Mouse (Mus musculus) right cerebral cortex, postnatal 4 days (tissue): ENCODE results near the gene Skiv2l.

ENCODE experiments used
- DNase-seq: peaks from one replicate; pipeline ENCODE4 v3.0.0-alpha.2; 2022

Gene Skiv2l

DNA sequence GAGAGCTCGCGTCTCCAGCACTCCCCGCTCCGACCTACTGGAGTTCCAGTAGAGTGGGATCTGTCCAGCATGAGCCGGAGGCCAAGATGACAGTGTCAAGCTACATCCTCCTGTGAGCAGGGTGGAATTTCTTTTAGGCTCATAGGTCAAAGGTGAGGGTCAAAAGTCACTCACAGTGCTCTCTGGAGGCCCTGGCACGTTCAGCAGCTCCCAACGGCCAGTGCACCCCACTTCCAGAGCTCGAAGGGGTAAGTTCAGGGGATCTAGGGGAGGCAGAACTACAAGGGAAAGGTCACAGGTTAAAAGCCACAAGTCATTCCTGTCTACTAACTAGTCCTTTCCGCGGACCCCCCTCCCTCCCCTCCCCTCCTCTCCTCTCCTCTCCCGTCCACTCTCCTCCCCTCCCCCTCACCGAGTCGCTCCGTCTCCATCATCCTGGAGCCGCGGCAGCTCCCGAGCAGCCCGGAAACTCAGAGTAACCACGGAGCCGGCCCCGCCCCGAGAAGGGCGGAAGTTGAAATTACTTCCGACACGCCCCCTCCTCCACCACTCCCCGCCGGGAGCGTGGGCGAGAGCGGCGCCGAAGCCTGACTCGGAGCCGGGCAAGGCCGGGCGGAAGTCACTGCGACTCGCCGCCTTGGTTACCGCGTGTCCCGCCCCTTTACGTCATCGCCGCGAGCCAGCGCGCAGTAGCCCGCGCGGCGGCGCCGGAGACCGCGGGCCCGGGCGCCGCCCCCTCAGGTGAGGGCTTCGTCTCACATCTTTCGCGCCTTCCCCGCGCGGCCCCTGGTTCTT is at the start of gene Skiv2l, which contains the start of gene Nelfe:
Skiv2l (minus strand) TSS at position 489 of the 795 bp plus-strand sequence.
Nelfe (plus strand) TSS at position 670 of the 795 bp plus-strand sequence.
- DNase-seq = peak; percentile 96

DNA sequence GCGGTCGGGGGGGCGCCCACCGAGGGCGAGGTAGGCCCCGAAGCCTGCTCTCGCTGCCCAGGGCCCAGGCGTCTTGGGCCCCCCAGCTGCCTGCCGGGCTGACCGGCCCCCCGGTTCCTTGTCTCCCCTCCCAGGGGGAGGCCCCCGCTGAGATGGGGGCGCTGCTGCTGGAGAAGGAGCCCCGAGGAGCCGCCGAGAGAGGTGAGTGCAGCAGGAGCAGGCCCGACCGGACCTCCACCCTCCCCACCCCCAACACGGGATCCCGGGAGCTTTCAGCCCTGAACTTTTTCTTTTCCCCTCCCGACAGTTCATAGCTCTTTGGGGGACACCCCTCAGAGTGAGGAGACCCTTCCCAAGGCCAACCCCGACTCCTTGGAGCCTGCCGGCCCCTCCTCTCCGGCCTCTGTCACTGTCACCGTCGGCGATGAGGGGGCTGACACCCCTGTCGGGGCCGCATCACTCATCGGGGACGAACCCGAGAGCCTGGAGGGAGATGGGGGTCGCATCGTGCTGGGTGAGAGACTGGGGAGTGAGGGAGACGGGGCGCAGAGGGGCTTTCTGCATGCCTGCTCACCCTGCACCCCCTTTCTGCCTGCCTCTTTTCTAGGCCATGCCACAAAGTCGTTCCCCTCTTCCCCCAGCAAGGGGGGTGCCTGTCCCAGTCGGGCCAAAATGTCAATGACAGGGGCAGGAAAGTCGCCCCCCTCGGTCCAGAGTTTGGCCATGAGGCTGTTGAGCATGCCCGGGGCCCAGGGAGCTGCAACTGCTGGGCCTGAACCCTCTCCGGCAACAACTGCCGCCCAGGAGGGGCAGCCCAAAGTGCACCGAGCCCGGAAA is 49.3 kb upstream of the Skiv2l start:
- DNase-seq = peak; percentile 44

DNA sequence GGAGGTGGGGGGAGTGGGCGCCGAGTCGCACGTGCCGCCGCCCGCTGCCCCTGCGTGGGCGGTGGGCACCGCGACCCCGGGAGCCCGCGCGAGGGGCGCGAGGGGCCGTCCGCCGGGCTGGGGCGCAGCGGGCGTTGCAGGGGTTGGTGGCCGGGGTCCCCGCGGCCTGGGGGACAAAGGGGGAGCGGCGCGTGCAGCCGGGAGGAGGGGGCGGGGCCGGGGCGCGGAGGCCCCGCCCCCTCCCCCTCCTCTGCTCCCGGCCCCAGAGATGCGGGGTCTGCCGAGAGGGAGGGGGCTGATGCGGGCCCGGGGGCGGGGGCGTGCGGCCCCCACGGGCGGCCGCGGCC is 48.7 kb upstream of the Skiv2l start:
- peak; percentile 60 for DNase-seq

DNA sequence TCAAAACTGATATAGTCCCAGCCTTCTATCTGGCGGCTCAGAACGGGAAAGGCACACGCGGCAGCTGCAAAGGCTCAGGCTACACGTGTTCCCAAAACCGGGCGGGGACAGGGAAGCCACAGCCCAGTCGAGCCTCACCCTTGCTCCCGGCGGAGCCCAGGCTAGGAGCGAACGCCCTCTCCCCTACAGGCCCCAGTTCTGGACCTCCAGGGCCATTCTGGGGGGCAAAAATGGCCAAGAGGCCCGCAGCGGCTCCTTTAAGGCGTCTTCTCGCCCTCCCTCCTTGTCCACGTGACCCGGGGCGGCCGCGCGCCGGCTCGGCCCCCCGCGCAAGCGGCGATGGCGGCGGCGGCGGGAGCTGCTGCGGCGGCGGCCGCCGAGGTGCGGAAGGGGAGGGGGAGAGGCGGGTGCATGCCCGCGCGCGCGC is 48.2 kb upstream of the Skiv2l start, which contains the start of the genes C2 and Ehmt2:
C2 (minus strand) TSS at position 106 of the 427 bp plus-strand sequence.
Ehmt2 (plus strand) TSS at position 310 of the 427 bp plus-strand sequence.
- DNase-seq = peak; percentile 83

DNA sequence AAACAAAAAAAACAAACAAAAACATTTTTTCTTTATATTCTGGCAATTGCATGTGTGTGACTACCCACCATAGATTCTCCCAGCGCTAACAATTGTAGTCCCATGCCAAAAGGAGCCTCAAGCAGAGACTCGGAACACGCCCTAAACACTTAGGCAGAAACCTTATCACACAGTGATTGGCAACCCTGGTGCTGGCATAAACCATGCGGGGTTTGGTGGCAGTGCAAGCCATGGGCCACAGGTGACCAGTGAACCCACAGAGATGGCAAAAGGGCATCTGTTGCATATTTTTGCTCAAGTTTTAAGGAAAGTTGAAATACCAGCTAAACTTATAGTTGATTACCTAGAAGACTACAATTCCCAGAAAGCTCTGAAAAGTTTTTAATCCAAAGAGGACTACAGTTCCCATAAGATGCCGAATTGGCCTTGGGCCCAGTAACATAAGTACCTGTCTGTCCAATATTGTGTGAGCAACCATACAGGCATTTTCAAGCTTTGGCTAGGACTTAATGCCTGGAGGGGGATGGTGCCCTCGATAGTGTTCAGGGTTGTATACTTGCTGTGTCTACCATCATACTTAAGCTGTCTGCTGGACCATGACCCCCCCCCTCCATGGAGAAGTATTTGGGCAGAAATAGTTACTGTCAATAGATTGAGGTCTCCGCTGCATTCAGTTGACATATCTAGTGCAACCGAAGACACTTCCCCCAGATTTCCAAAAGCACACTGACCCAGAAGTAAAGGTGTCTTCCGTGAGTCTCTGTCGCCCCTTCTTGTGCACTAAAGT is 47.6 kb upstream of the Skiv2l start:
- peak; percentile 64 for DNase-seq

DNA sequence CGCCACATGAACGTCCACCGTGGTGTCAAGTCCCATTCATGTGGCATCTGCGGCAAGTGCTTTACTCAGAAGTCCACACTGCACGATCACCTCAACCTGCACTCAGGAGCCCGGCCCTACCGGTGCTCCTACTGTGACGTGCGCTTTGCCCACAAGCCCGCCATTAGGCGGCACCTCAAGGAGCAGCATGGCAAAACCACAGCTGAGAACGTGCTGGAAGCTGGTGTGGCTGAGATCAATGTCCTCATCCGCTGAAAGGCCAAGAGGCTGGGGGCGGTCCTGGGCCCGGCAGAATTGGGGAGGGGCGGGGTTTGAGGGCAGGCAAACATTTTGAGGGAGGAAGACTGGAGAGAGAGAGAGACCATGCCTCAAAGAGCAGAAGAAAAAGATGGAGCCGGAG is 46.4 kb upstream of the Skiv2l start:
- DNase-seq = no peak

DNA sequence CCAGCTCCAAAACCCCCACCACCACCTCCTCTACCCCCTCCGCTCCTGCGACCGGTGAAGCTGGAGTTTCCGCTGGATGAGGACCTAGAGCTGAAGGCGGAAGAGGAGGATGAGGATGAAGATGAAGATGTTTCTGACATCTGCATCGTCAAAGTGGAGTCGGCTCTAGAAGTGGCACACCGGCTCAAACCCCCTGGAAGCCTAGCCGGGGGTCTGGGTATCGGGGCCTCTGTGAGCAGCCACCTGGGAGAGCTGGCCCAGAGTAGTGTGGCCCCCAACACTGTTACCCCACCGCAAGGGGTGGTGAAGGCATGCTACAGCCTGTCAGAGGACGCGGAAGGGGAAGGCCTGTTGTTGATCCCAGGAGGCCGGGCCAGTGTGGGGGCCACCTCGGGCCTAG is 45.7 kb upstream of the Skiv2l start:
- DNase-seq = no peak

DNA sequence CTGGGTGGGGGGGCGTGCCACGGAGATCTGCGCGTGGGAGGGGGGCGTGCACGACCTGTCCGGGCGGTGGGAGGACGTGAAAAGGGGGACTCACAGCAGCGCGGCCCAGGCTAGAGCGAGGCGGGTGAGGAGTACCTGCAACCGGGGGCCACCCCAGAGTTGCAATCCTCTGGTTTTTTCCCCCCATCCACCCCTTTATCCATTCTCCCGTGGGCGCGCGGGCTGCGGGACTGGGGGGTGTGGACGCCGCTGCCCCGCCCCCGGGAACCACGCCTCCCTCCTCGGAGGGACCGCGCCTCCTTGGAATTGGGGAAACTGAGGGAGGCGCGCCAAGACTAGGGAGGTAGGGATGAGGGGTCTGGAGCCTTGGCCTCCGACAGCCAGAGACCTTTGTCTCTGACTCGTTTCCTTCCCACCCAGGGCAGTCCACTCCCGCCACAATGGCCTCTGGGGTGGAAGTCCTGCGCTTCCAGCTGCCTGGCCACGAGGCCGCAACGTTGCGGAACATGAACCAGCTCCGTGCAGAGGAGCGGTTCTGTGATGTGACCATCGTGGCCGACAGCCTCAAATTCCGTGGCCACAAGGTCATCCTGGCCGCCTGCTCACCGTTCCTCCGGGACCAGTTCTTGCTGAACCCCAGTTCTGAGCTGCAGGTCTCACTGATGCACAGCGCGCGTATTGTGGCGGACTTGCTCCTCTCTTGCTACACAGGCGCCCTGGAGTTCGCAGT is 45.0 kb upstream of the Skiv2l start:
- DNase-seq = peak; percentile 66

DNA sequence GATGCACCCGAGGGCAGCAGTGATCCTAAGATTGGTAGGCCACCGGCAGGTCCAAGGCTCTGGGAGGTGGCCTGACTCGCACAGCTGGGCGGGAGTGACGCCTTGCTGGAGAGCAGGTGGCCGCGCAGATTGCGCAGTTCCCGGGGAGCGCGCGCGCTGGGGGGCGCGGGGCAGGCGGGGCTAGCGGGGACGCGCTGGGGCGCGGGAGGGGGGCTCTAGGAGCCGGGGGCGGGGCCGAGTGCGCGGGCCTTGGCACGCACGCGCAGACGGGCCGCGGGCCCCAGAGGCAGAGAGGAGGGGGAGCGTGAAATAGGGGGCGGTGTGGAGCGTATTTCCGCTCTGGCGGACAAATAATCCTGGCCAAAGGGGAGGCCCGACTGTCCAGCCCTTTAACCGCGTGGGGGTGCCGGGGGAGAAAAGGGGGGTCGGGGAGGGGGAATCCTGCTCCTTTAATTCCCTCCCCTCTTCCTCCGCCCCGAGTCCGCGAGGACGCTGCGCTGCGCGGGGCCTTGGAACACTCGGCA is 44.1 kb upstream of the Skiv2l start:
- DNase-seq = peak; percentile 98

DNA sequence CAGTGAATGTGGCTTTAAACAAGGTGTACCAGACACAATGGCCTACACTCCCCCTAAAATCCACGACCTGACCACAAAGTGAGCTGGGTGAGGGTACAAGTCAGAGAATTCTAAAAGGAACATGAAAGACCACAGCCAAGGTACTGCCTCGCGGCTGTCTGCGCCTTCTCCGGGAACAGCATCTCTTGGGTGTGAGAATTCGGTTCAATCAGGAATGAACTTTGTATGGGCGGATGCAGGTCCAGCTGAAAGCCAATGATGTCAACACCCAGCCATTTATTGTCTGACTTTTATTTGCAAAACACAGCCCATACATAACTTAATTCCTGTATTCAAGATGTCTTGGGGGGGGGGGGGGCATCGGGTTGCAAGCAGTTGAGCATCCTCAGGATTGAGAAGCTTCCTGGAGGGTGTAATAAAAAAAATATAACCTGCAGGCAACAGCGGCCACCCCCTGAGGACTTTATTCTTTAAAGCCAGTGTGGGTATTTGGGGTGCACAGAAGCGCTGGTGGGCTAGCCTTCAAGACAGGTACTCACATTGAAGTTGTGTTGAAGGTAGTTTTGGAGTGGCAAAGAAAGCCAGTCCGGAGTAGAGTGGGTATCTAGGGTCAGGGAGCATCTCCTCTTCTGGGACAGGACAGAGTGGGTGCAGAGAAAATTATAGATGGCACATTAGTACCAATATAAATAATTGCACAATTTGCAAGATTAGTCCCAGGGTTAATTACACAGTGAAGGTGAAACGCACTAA is 43.2 kb upstream of the Skiv2l start:
- no peak for DNase-seq

DNA sequence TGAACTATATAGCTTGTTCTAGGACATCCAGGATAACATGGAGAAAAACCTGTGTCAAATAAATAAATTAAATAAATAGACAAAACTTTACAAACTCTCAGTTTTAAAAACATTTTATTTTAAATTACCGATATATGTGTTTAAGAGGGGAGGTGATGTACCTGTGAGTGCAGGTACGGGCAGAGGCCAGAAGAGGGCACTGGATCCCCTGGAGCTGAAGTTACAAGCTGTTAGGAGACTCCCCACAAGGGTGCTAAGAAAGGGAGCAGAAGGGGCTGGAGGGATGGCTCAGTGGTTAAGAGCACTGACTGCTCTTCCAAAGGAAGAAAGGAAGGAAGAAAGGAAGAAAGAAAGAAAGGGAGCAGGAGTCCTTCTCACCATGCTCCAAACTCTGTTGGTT is 41.4 kb upstream of the Skiv2l start:
- no peak for DNase-seq

DNA sequence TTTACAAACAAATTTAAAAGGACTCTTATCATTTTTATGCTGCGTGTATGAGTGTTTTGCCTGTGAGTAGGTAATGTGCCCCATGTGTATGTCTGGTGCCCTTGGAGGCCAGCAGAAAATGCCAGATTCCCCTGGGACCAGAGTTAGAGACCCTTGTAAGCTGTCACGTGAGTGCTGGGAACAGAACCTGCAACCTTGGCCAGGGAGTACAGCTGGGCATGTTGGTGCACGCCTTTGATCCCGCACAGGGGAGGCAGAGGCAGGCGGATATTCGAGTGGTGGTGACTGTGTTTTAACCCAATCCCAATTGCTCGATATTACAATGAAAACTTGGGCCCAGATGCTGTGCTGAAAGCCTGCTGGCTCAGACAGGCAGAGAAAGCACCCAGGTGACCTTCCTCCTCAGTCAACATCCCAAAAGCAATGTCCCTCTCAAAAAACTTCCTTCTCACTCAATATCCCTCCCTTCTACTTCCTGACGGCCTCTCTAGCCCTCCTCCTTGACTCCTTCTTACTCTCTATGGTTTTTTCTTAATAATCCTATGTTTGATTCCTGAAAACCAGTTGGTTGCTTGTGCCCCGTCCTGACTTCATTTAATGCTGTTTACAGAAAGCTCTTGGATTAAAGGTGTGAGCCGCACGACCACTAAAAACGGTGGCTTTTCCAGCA is 40.2 kb upstream of the Skiv2l start:
- no peak for DNase-seq

DNA sequence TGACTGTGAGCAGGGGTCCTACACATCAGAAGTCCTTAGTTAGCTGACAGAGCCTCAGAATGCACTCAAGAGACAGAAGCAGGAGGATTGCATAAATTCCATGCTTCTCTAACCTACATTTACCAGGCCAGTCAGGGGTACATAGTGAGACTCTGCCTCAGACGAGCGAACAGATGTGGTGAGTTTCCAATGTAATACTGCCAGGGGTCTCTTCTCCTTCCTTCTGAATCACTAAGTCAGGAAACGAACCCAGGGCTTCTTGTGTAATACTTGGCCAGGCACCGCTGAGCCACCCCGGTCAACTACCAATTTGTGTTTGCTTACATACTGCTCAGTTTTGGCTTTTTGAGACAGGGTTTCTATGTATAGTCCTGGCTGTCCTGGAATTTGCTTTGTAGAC is 37.9 kb upstream of the Skiv2l start:
- no peak for DNase-seq

DNA sequence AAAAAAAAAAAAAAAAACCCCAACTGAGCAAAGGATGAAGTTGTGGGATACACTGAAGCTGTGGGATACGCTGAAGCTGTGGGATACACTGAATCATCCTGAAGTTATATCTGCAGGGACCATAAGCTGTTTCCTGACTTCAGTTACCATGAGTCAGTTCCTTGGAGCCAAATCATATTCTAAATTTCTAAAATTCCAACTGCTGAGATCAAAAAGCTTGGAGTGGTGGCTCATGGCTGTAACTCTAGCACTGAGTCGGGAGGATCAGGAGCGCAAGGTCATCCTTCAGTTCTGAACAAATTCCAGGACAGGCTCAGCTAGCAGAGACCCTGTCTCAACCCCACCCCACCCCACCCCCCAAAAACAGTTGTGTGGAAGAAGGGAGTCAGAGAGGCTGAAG is 35.6 kb upstream of the Skiv2l start:
- DNase-seq = no peak

DNA sequence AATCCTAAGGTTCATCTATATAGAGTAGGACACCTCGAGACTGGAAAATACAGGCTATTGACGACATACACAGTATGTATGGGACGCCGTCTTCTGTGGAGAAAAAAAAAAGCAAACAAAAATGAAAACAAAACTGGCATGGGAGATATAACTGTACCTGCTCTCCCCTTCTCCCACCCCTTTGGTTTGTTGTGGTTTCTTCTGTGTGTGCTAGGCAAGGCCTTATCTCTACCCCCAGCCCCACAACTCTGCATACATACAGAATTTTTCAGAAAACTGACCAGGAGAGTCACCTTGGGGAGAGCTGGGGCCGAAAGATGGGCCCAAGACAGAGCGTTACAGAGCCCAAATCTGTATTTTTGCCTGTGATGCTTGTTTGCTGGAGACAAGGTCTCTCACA is 34.7 kb upstream of the Skiv2l start:
- DNase-seq = no peak

DNA sequence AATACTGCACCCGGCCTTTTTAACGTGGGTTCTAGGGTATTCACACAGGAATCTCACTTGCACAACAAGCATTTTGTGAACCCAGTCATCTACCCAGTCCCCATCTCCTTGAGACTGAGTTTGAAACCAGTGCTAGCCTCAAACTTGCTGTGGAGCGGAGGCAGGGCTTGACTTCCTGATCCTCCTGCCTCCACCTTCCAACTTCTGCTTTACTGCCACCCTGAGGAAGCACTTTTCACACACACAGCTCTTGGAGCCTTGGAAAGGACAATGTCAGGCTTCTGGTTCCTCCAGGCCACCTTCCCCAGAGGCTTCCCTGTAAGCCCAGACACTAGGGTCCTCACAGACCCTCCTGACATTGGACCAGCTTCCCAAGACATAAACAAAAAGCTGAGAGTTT is 33.3 kb upstream of the Skiv2l start:
- DNase-seq = no peak

DNA sequence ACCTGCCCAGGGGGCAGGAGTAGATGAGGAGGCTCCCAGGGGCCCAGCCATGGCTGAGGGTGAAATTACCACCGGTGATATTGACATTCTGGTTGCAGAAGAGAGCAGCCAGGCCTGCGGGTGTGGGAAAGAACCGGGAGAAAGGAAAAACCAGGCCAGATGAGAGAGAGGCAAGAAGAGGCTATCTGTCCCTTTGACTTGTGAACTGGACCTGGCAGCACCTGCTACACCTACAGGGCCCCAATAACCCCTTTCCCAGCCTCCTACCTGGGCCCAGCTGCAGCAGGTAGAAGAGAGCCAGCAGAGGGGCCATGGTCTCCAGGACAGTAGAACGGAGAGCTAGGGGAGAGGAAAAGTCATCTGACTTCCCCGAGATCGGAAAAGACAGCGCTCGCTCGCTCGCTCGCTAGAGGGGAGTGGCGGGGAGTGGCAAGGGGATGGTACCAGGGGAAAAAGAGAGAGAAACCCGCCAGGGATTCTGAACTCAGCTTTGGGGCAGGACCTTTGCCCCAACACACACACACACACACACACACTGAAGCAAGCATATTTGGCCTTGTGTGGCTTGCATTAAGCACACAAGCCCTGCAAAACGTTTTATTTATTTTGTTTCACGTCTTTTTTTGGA is 31.8 kb upstream of the Skiv2l start, which contains the start of gene Gm20547:
Gm20547 (minus strand) TSS at position 360 of the 628 bp plus-strand sequence.
- DNase-seq = no peak

DNA sequence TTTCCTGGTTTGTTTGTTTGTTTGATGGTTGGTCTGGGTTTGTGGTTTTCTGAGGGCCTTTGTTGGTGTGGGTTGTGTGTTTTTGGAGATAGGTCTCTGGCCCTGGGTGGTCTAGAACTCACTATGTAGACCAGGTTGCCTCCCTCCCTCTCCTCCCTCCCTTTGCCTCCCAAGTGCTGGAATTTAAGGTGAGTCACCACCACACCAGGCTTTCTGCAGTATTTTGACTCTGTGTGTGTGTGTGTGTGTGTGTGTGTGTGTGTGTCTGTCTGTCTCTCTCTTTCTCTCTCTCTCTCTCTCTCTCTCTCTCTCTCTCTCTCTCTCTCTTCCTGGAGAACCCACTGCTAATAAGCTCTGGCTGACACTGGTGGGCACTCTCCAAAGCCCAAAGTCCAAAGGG is 31.2 kb upstream of the Skiv2l start:
- no peak for DNase-seq

DNA sequence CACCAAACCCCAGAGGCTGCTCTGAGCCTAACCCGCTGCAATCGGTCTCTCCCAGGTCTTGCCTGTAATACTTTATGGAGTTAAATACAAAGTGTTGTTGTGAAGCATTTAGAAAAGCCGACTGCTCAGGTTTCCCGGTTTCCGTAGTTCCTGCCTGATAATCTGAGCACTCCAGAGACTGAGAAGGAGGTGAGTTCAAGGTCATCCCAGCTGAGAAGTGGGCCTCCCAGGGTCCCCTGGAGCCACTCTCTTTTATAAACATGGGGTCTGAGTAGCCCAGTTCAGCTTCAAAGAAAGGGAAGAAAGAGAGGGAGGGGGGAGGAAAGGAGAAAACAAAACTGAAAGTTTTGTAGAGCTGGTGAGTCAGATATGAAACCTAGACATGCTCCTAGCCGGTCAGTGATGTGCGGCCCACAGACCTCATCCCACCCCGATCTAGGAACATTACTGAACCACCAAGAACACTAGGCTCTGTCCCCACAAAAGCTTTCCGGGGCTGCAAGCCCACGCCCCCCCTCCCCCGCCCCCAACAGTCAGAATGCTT is 29.4 kb upstream of the Skiv2l start, which contains the start of gene Zbtb12:
Zbtb12 (plus strand) TSS at position 148 of the 544 bp plus-strand sequence.
- no peak for DNase-seq

DNA sequence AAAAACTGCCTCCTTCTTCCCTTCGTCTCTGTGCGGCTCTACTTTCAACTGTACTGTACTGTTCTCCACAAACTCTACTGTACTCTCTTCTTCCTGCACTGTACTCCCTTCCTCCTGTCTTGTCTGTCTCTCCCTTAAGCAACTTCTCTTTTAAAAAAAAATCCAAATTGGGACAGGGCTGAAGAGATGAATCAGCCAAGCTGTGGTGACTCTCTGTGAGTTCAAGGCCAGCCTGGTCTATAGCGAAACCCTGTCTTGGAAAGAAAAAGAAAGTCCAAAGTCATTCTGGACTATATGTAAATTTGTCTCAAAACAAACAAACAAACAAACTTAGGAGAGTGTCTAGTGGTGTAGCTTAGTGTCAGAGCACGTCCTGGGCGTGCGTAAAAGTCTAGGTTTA is 24.3 kb upstream of the Skiv2l start:
- no peak for DNase-seq
